Mouse (Mus musculus) midbrain, embryonic 11.5 days (tissue): ENCODE results near the gene Scnn1g. TPM values are rescaled to one million over a fixed set of nuclear protein-coding genes. Genes with fewer than 3 reads are reported as not detected.

Experiments used
- ATAC-seq: fragments of 200-750 bp; cut with Nextera tagmentation; 2 replicates; pipeline ENCODE4 v1.8.0; 2017; ENCODE audit warnings: moderate TSS enrichment, moderate library complexity; ENCODE audit not compliant: low FRiP score
- DNase-seq: peaks from one replicate; pipeline ENCODE4 v3.0.0; 2015; ENCODE audit warnings: low spot score; ENCODE audit errors: missing footprints
- H3K27ac ChIP-seq: fragments of 300-500 bp; sonication (generic); 2 replicates; pipeline ENCODE4 v1.5.1; 2014; ENCODE audit warnings: low read depth, low read length
- H3K27me3 ChIP-seq: fragments of 300-500 bp; sonication (generic); 2 replicates; pipeline ENCODE4 v1.6.1; 2014; ENCODE audit warnings: mild to moderate bottlenecking, low read length, moderate library complexity, mixed read lengths; ENCODE audit not compliant: control insufficient read depth, insufficient read depth
- H3K36me3 ChIP-seq: fragments of 300-500 bp; sonication (generic); 2 replicates; pipeline ENCODE4 v1.6.1; 2014; ENCODE audit warnings: mild to moderate bottlenecking, low read length, moderate library complexity, mixed read lengths; ENCODE audit not compliant: control insufficient read depth, insufficient read depth
- H3K4me1 ChIP-seq: fragments of 300-500 bp; sonication (generic); 2 replicates; pipeline ENCODE4 v1.6.1; 2014; ENCODE audit warnings: low read length; ENCODE audit not compliant: control insufficient read depth, insufficient read depth
- H3K4me2 ChIP-seq: fragments of 300-500 bp; sonication (generic); 2 replicates; pipeline ENCODE4 v1.6.1; 2014; ENCODE audit warnings: mild to moderate bottlenecking, moderate library complexity
- H3K4me3 ChIP-seq: fragments of 300-500 bp; sonication (generic); 2 replicates; pipeline ENCODE4 v1.5.1; 2014; ENCODE audit warnings: low read depth, low read length
- H3K9ac ChIP-seq: fragments of 300-500 bp; sonication (generic); 2 replicates; pipeline ENCODE4 v1.6.1; 2014; ENCODE audit warnings: low read length
- H3K9me3 ChIP-seq: fragments of 300-500 bp; sonication (generic); 2 replicates; pipeline ENCODE4 v1.6.1; 2016; ENCODE audit warnings: low read length; ENCODE audit not compliant: control insufficient read depth
- WGBS: fragments of 180-500 bp; shearing (Covaris S2); extraction: QIAGEN DNeasy Blood & Tissue Kit; methylation state at CpG from one replicate; pipeline ENCODE4 v1.1.7; 2014; 5-methylcytosine and 5-hydroxymethylcytosine counted together
- polyA plus RNA-seq: library from polyadenylated mRNA; unstranded; fragments of >200 nt; fragmentation: Nextera tagmentation; extraction: Ambion mirVana; gene quantifications from 2 replicates; pipeline ENCODE4 v1.2.1, GENCODE M21; 2014

Gene Scnn1g
- polyA plus RNA-seq = not detected in 2 replicates

GRCm38 (mm10) chr7:121734171-121734831 is at the start of gene Scnn1g:
Scnn1g (plus strand) TSS chr7:121734479.
- H3K27me3 ChIP-seq = peaks cover 14% of the 10 kb centered on the region
- H3K27ac ChIP-seq = no peak within 1 kb of the TSS
- H3K36me3 ChIP-seq = no peaks in the 10 kb centered on the region
- H3K9ac ChIP-seq = peak within 1 kb of the TSS; percentile 3; the same call in 1 of the 2 replicates
- H3K4me2 ChIP-seq = peak within 1 kb of the TSS; percentile 56
- WGBS = 2% methylated on average over 38 of the region's 38 CpGs
- peak within 1 kb of the TSS; percentile 25 for H3K4me3 ChIP-seq
- ATAC-seq (peak; percentile 93), DNase-seq (peak; percentile 96)
- H3K9me3 ChIP-seq = no peaks in the 10 kb centered on the region
- H3K4me1 ChIP-seq = peaks cover 6% of the 10 kb centered on the region

DNA sequence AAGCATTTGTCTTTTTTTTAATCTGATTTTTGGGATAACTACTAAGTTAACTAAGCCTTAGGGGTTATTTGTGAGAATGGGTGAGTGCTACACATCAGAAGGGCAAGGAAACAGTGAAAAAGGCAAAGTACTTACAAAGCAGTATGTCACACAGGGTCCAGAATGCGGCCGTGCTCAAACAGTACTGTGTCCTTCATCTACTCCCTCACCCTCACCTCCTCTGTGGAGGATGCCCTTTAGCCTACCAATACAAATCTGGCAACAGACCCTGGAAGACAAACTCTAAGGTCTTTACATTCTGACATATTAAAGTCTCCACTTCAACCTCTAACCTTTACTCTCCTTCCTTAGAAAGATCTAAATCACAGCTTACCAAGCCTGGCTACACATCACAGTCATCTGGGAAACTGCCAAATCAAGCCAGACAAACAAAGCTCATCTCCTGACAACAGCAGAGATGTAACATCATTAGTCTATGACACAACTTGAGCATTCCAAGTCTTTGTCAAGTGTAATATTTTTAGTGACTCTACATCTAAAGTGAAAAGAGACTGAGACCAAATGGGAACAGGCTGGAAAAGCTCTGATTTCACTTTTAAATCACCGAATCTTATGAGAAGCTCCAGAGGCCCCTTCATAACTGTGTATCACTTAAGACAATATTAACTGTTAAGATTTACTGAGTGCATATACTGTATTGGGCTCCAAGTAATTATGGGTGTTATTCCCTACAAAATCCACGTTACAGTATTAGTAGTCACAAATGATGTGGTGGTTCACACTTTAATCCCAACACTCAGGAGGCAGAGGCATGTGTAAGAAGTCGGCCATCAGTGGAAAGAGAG is 48.9 kb upstream of the Scnn1g start:
- ATAC-seq (no peak), DNase-seq (no peak)
- Histone ChIP-seq H3K9ac (no peak overlapping the region), H3K27me3 (no peaks in the 10 kb centered on the region), H3K36me3 (no peaks in the 10 kb centered on the region), H3K9me3 (no peaks in the 10 kb centered on the region), H3K27ac (no peak overlapping the region), H3K4me2 (no peak overlapping the region), H3K4me1 (no peaks in the 10 kb centered on the region), H3K4me3 (no peak overlapping the region)
- WGBS = 88% methylated on average over 5 of the region's 5 CpGs

GRCm38 (mm10) chr7:121689338-121689737 is 44.9 kb upstream of the Scnn1g start:
- no peaks in the 10 kb centered on the region for H3K27me3 ChIP-seq
- no peak overlapping the region for H3K4me3 ChIP-seq
- DNase-seq = no peak
- H3K9me3 ChIP-seq = no peaks in the 10 kb centered on the region
- no peaks in the 10 kb centered on the region for H3K4me1 ChIP-seq
- no peak overlapping the region for H3K27ac ChIP-seq
- no peaks in the 10 kb centered on the region for H3K36me3 ChIP-seq
- ATAC-seq = no peak
- no peak overlapping the region for H3K9ac ChIP-seq
- no peak overlapping the region for H3K4me2 ChIP-seq

DNA sequence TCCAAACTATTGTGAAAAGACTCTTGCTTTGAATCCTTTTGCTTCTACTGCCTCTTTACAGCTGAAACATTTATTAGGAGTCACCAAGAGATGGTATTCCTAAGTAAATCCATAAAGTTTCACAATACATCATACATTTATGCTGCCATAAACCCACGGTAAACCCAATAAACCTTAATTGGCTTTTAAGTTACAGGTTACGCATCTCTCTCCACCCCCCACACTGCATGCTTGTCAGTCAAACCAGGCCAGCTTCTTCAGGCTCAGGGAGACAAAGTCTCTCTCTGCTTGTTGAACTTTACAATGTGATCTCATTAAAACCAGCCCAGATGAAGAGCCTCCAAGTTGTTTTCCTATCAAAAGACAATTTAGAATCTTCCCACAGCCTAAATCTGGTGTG is 42.5 kb upstream of the Scnn1g start:
- H3K36me3 ChIP-seq = no peaks in the 10 kb centered on the region
- no peaks in the 10 kb centered on the region for H3K9me3 ChIP-seq
- 85% methylated on average over 2 of the region's 2 CpGs for WGBS
- no peak overlapping the region for H3K27ac ChIP-seq
- H3K4me2 ChIP-seq = no peak overlapping the region
- H3K4me3 ChIP-seq = no peak overlapping the region
- H3K4me1 ChIP-seq = no peaks in the 10 kb centered on the region
- DNase-seq (no peak), ATAC-seq (no peak)
- no peak overlapping the region for H3K9ac ChIP-seq
- no peaks in the 10 kb centered on the region for H3K27me3 ChIP-seq

DNA sequence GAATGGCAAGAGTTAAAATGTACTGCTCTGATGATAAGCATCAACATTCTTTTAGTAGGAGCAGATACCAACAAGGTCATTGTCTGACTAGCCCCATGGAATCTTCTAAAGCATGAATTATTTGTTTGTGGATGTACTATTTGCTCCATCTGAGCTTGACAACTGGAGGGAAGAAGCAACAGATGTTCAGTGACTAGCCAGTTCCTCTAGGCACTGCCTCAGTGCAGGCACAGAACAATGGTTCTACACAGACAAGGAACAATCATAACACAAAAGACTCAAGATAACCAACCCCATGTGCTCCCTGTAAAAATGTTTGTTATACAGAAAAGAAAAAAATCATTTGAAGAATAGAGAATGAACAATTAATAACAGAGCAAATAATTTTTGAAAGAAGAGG is 37.1 kb upstream of the Scnn1g start:
- Histone ChIP-seq H3K4me3 (no peak overlapping the region), H3K9me3 (no peaks in the 10 kb centered on the region), H3K9ac (no peak overlapping the region), H3K27me3 (no peaks in the 10 kb centered on the region), H3K36me3 (no peaks in the 10 kb centered on the region), H3K4me2 (no peak overlapping the region), H3K4me1 (no peaks in the 10 kb centered on the region; the same call in 1 of the 2 replicates), H3K27ac (no peak overlapping the region)
- DNase-seq (no peak), ATAC-seq (no peak)

DNA sequence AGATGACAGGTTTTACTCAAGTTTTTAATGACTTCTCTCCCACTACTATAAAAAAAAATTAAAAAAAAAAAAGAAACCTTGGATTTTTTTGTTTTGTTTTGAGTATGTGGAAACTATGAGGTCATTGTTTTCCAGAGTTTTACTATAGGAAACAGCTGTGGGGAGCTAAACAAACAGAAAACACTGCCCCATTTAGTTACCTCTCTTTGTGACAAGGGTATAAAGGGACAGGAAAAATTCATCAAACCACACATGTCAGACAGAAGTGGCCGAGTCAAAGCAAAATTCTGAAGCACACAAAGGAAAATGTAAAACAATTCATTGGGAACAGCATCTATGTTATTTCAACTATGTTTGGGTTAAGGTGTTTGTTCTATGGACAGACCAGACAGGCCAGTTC is 36.7 kb upstream of the Scnn1g start:
- no peak overlapping the region for H3K4me2 ChIP-seq
- H3K36me3 ChIP-seq = no peaks in the 10 kb centered on the region
- H3K9ac ChIP-seq = no peak overlapping the region
- DNase-seq (no peak), ATAC-seq (no peak)
- 76% methylated on average over 1 of the region's 1 CpGs for whole genome bisulfite sequencing
- H3K4me1 ChIP-seq = no peaks in the 10 kb centered on the region; the same call in 1 of the 2 replicates
- no peak overlapping the region for H3K4me3 ChIP-seq
- no peaks in the 10 kb centered on the region for H3K9me3 ChIP-seq
- no peak overlapping the region for H3K27ac ChIP-seq
- H3K27me3 ChIP-seq = no peaks in the 10 kb centered on the region

DNA sequence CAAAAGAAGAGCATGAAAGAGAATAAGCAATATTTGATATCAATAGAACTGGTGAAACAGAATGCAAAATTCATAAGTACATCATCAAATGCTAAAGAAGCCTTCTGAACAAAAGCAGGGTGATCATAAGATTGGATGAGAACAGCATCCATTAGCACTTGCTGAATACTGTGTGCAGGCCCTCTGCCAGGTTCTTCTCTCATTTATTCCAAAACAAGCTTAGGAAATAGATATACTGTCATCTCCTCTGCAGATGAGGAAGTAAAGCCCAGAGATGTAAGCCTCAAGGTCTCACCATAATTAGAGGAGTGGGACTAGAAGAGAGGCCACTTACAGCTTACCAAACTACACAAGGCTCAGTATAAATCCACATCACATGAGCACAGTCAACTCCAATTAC is 35.1 kb upstream of the Scnn1g start:
- H3K4me2 ChIP-seq = no peak overlapping the region
- no peaks in the 10 kb centered on the region for H3K36me3 ChIP-seq
- ATAC-seq (no peak), DNase-seq (no peak)
- H3K9me3 ChIP-seq = no peaks in the 10 kb centered on the region
- no peak overlapping the region for H3K4me3 ChIP-seq
- no peak overlapping the region for H3K9ac ChIP-seq
- no peaks in the 10 kb centered on the region for H3K27me3 ChIP-seq
- no peak overlapping the region for H3K27ac ChIP-seq
- peaks cover 2% of the 10 kb centered on the region; the same call in 1 of the 2 replicates for H3K4me1 ChIP-seq

DNA sequence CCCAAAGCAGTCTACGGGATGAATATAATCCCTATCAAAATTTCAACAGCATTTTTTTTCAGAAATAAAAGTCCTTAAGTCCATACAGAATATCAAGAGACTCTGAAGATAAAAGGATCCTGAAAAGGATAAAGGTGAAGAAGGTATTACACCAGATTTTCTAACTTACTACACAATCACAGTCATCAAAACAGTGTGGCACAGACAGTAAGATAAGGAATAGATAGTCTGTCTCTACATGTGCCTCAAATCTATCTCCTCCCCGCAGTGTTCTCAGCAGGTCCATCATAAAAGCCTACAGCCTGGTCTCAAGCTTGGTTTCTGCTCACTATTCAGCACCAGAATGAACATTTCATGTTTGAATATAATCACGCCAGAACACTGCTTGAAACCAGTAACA is 33.8 kb upstream of the Scnn1g start:
- Histone ChIP-seq H3K9me3 (no peaks in the 10 kb centered on the region), H3K4me1 (peaks cover 7% of the 10 kb centered on the region), H3K4me3 (no peak overlapping the region), H3K4me2 (no peak overlapping the region), H3K27ac (no peak overlapping the region), H3K36me3 (no peaks in the 10 kb centered on the region), H3K9ac (no peak overlapping the region), H3K27me3 (no peaks in the 10 kb centered on the region)
- 92% methylated on average over 3 of the region's 3 CpGs for WGBS
- ATAC-seq = no peak
- no peak for DNase-seq

- peaks cover 16% of the 10 kb centered on the region for H3K4me1 ChIP-seq
- H3K4me2 ChIP-seq = no peak overlapping the region
- no peak for ATAC-seq
- H3K27ac ChIP-seq = no peak overlapping the region
- H3K9me3 ChIP-seq = no peaks in the 10 kb centered on the region
- H3K27me3 ChIP-seq = no peaks in the 10 kb centered on the region
- no peak overlapping the region for H3K9ac ChIP-seq
- WGBS = 75% methylated on average over 6 of the region's 6 CpGs
- H3K4me3 ChIP-seq = no peak overlapping the region
- no peak for DNase-seq
- H3K36me3 ChIP-seq = no peaks in the 10 kb centered on the region
Measured at GRCm38 (mm10) chr7:121701983-121702382, 32.3 kb upstream of the Scnn1g start.
